In genomic region chr1:38860207-38860606, GRCm38 (mm10) we compare ENCODE assay signal across 21 mouse cellular contexts. TPM values are rescaled to one million over a fixed set of nuclear protein-coding genes. Genes with fewer than 3 reads are reported as not detected.
A peak's percentile ranks its signal among the peaks of the same experiment; 100 is the strongest.
DNase-seq lines count a peak whose midpoint lies in the region; ATAC-seq and TF ChIP-seq lines count a peak whose summit lies in the region.
"Had no signal": no experiment of that assay in that cellular context is flagged by ENCODE, and none has a peak within 500 bp of the region (broad histone marks: within the 10 kb centered on the region; RNA-seq: fewer than 3 reads in every experiment).

No protein-coding gene starts in this region.

- no peak for DNase-seq in forebrain, postnatal 0 days
- DNase-seq in midbrain, embryonic 11.5 days (ENCODE audit: low spot score, missing footprints): peak; percentile 49
- peak; percentile 39 for DNase-seq in MEL (ENCODE audit: low read depth, low spot score)
- DNase-seq in embryonic facial prominence, embryonic 10.5 days (ENCODE audit: low spot score): no peak
- DNase-seq in lung, postnatal 36 days: no peak
- DNase-seq: cerebellum, adult 11-12 months; cerebellum, postnatal 14 days; gastrocnemius, postnatal 14 days; heart, adult 11 months; heart, postnatal 36 days; kidney, adult 2 months; kidney, postnatal 10 days; thymus, postnatal 25 days had no signal

- H3K4me1 ChIP-seq in forebrain, embryonic 12.5 days: peaks cover 5% of the 10 kb centered on the region; the same call in 1 of the 2 replicates
- H3K4me1 ChIP-seq in forebrain, postnatal 0 days (ENCODE audit: insufficient read depth): no peaks in the 10 kb centered on the region
- H3K4me1 ChIP-seq in midbrain, embryonic 11.5 days (ENCODE audit: control insufficient read depth, insufficient read depth, low read length): no peaks in the 10 kb centered on the region
- H3K4me1 ChIP-seq in midbrain, embryonic 13.5 days (replicated peaks): peaks cover 9% of the 10 kb centered on the region
- H3K4me1 ChIP-seq in MEL (ENCODE audit: control insufficient read depth in 1 of 2, insufficient read depth in 2 of 2, low read length in 2 of 2): peaks cover 2 to 3% of the 10 kb centered on the region in 2 experiments; a peak in 3 of 4 replicates
- H3K4me1 ChIP-seq in embryonic facial prominence, embryonic 10.5 days: no peaks in the 10 kb centered on the region
- H3K4me1 ChIP-seq: embryonic facial prominence, embryonic 13.5 days; forebrain, embryonic 15.5 days; liver, embryonic 15.5 days; midbrain, embryonic 12.5 days had no signal

- no peak for ATAC-seq in forebrain, embryonic 12.5 days (ENCODE audit: low FRiP score)
- no peak for ATAC-seq in forebrain, postnatal 0 days
- ATAC-seq in midbrain, embryonic 11.5 days (ENCODE audit: low FRiP score): no peak
- ATAC-seq in midbrain, embryonic 13.5 days: no peak

- H3K9me3 ChIP-seq in forebrain, embryonic 12.5 days: no peaks in the 10 kb centered on the region
- no peaks in the 10 kb centered on the region for H3K9me3 ChIP-seq in forebrain, postnatal 0 days (ENCODE audit: low read length)
- no peaks in the 10 kb centered on the region for H3K9me3 ChIP-seq in midbrain, embryonic 11.5 days (ENCODE audit: control insufficient read depth, low read length)
- H3K9me3 ChIP-seq in midbrain, embryonic 13.5 days: no peaks in the 10 kb centered on the region
- no peaks in the 10 kb centered on the region for H3K9me3 ChIP-seq in MEL (replicated peaks; ENCODE audit: insufficient read depth, low read length)
- H3K9me3 ChIP-seq in embryonic facial prominence, embryonic 10.5 days: no peaks in the 10 kb centered on the region
- H3K9me3 ChIP-seq: embryonic facial prominence, embryonic 13.5 days; forebrain, embryonic 15.5 days; liver, embryonic 15.5 days; midbrain, embryonic 12.5 days had no signal

- TF ChIP-seq POLR2A in MEL (IDR thresholded peaks at IDR 0.05; ENCODE audit: control insufficient read depth in 1 of 2, insufficient read depth in 1 of 2, low read depth in 1 of 2, low read length in 2 of 2, poor library complexity in 1 of 2): no peak

- 0 out of 2 replicates have a peak overlapping the region, but pooled peaks have one; percentile 19 for H3K27ac ChIP-seq in forebrain, embryonic 12.5 days
- no peak overlapping the region for H3K27ac ChIP-seq in forebrain, postnatal 0 days (ENCODE audit: low read depth, low read length)
- H3K27ac ChIP-seq in midbrain, embryonic 11.5 days (ENCODE audit: low read depth, low read length): no peak overlapping the region
- H3K27ac ChIP-seq in midbrain, embryonic 13.5 days: no peak overlapping the region
- no peak overlapping the region for H3K27ac ChIP-seq in MEL (ENCODE audit: control insufficient read depth, low read depth, low read length)
- H3K27ac ChIP-seq in embryonic facial prominence, embryonic 10.5 days (replicated peaks): no peak overlapping the region
- H3K27ac ChIP-seq: embryonic facial prominence, embryonic 13.5 days; hindbrain, embryonic 14.5 days; left cerebral cortex, adult 2 months; liver, embryonic 15.5 days; midbrain, embryonic 12.5 days had no signal

- no peak for TF ChIP-seq RAD21 in MEL (IDR thresholded peaks at IDR 0.05; ENCODE audit: low read depth, low read length)

- no peak overlapping the region for H3K4me2 ChIP-seq in forebrain, embryonic 12.5 days
- no peak overlapping the region for H3K4me2 ChIP-seq in forebrain, postnatal 0 days (ENCODE audit: low read depth)
- no peak overlapping the region for H3K4me2 ChIP-seq in midbrain, embryonic 11.5 days
- no peak overlapping the region for H3K4me2 ChIP-seq in midbrain, embryonic 13.5 days (replicated peaks)
- H3K4me2 ChIP-seq: embryonic facial prominence, embryonic 13.5 days; forebrain, embryonic 15.5 days; hindbrain, embryonic 14.5 days; liver, embryonic 15.5 days; midbrain, embryonic 12.5 days had no signal

- H3K27me3 ChIP-seq in forebrain, embryonic 12.5 days: no peaks in the 10 kb centered on the region
- no peaks in the 10 kb centered on the region for H3K27me3 ChIP-seq in forebrain, postnatal 0 days (ENCODE audit: insufficient read depth, low read length)
- no peaks in the 10 kb centered on the region for H3K27me3 ChIP-seq in midbrain, embryonic 11.5 days (ENCODE audit: control insufficient read depth, insufficient read depth, low read length)
- 0 out of 2 replicates have a peak, but pooled peaks cover 2% of the 10 kb centered on the region for H3K27me3 ChIP-seq in midbrain, embryonic 13.5 days
- H3K27me3 ChIP-seq in MEL (ENCODE audit: control insufficient read depth in 1 of 2, insufficient read depth in 2 of 2, low read length in 2 of 2): no peaks in the 10 kb centered on the region
- no peaks in the 10 kb centered on the region; the same call in 1 of the 2 replicates for H3K27me3 ChIP-seq in embryonic facial prominence, embryonic 10.5 days (replicated peaks; ENCODE audit: low read depth, poor library complexity, severe bottlenecking)
- H3K27me3 ChIP-seq: embryonic facial prominence, embryonic 13.5 days; forebrain, embryonic 15.5 days; liver, embryonic 15.5 days; midbrain, embryonic 12.5 days had no signal

- H3K79me2 ChIP-seq in MEL (ENCODE audit: control insufficient read depth, insufficient read depth, low read length, poor library complexity): no peaks in the 10 kb centered on the region

- peaks cover 17% of the 10 kb centered on the region for H3K36me3 ChIP-seq in forebrain, embryonic 12.5 days (replicated peaks)
- peaks cover 17% of the 10 kb centered on the region for H3K36me3 ChIP-seq in forebrain, postnatal 0 days (ENCODE audit: insufficient read depth)
- peaks cover 2% of the 10 kb centered on the region; the same call in 1 of the 2 replicates for H3K36me3 ChIP-seq in midbrain, embryonic 11.5 days (ENCODE audit: control insufficient read depth, insufficient read depth, low read length)
- H3K36me3 ChIP-seq in midbrain, embryonic 13.5 days: peaks cover 23% of the 10 kb centered on the region
- H3K36me3 ChIP-seq in MEL (ENCODE audit: control insufficient read depth in 1 of 2, insufficient read depth in 2 of 2, low read length in 2 of 2): no peaks in the 10 kb centered on the region
- no peaks in the 10 kb centered on the region for H3K36me3 ChIP-seq in embryonic facial prominence, embryonic 10.5 days (replicated peaks)
- H3K36me3 ChIP-seq: liver, embryonic 15.5 days had no signal

- 90% methylated on average over 5 of the region's 5 CpGs for WGBS in forebrain, embryonic 12.5 days
- WGBS in forebrain, postnatal 0 days: 80% methylated on average over 5 of the region's 5 CpGs
- WGBS in midbrain, embryonic 11.5 days: 86% methylated on average over 5 of the region's 5 CpGs
- 87% methylated on average over 5 of the region's 5 CpGs for WGBS in midbrain, embryonic 13.5 days
- WGBS in embryonic facial prominence, embryonic 10.5 days: 87% methylated on average over 5 of the region's 5 CpGs

- no peak overlapping the region for H3K9ac ChIP-seq in forebrain, embryonic 12.5 days
- H3K9ac ChIP-seq in forebrain, postnatal 0 days: no peak overlapping the region
- no peak overlapping the region for H3K9ac ChIP-seq in midbrain, embryonic 11.5 days (ENCODE audit: low read length)
- H3K9ac ChIP-seq in midbrain, embryonic 13.5 days (replicated peaks): no peak overlapping the region
- no peak overlapping the region for H3K9ac ChIP-seq in MEL (ENCODE audit: control insufficient read depth, low read depth, low read length, poor library complexity, severe bottlenecking)
- H3K9ac ChIP-seq: embryonic facial prominence, embryonic 13.5 days; forebrain, embryonic 15.5 days; hindbrain, embryonic 14.5 days; liver, embryonic 15.5 days; midbrain, embryonic 12.5 days had no signal

- no peak for TF ChIP-seq EP300 in MEL (IDR thresholded peaks at IDR 0.05; ENCODE audit: low read depth in 1 of 2, low read length in 2 of 2)

- TF ChIP-seq CTCF in forebrain, postnatal 0 days (IDR thresholded peaks at IDR 0.05; ENCODE audit: low read depth): no peak
- TF ChIP-seq CTCF in MEL (IDR thresholded peaks at IDR 0.05 in 2 of 3, conservative IDR thresholded peaks at IDR 0.05 in 1 of 3; ENCODE audit: control insufficient read depth in 1 of 3, insufficient read depth in 1 of 3, low read depth in 2 of 3, low read length in 3 of 3, poor library complexity in 1 of 3, severe bottlenecking in 1 of 3): no peak

- no peak overlapping the region for H3K4me3 ChIP-seq in forebrain, embryonic 12.5 days (replicated peaks)
- H3K4me3 ChIP-seq in forebrain, postnatal 0 days (ENCODE audit: low read depth, low read length): no peak overlapping the region
- H3K4me3 ChIP-seq in midbrain, embryonic 11.5 days (ENCODE audit: low read depth, low read length): no peak overlapping the region
- H3K4me3 ChIP-seq in midbrain, embryonic 13.5 days (replicated peaks): no peak overlapping the region
- H3K4me3 ChIP-seq in MEL (ENCODE audit: control insufficient read depth in 1 of 2, insufficient read depth in 1 of 2, low read depth in 2 of 2, low read length in 2 of 2): no peak overlapping the region
- no peak overlapping the region for H3K4me3 ChIP-seq in embryonic facial prominence, embryonic 10.5 days
- H3K4me3 ChIP-seq: embryonic facial prominence, embryonic 13.5 days; forebrain, embryonic 15.5 days; left cerebral cortex, adult 2 months; liver, embryonic 15.5 days; midbrain, embryonic 12.5 days had no signal

RNA-seq across cellular contexts. Expression of gene Lonrf2, which starts 23.7 kb away (rescaled TPM):
- 6.0 and 6.1 TPM in 2 replicates for polyA plus RNA-seq in forebrain, embryonic 12.5 days (2016; fragmentation: Nextera tagmentation; extraction: Ambion mirVana)
- total RNA-seq in forebrain, postnatal 0 days (2014; rRNA removed): 103 and 143 TPM in 2 replicates
- polyA plus RNA-seq in forebrain, postnatal 0 days (2015; fragmentation: Nextera tagmentation; extraction: Ambion mirVana): 13.8 and 21.9 TPM in 2 replicates
- 4.2 TPM in 2 replicates for polyA plus RNA-seq in midbrain, embryonic 11.5 days (2014; fragmentation: Nextera tagmentation; extraction: Ambion mirVana)
- polyA plus RNA-seq in midbrain, embryonic 13.5 days (2015; fragmentation: Nextera tagmentation; extraction: Ambion mirVana): 12.5 and 14.1 TPM in 2 replicates
- not detected in 2 replicates for total RNA-seq in MEL (2012; rRNA removed)
- polyA plus RNA-seq in MEL (2012; ENCODE audit: insufficient read depth in 1 of 2, insufficient read length in 2 of 2, low read depth in 1 of 2, low replicate concordance in 2 of 2, missing spikeins in 1 of 2): not detected
- polyA plus RNA-seq in embryonic facial prominence, embryonic 10.5 days (2016; fragmentation: Nextera tagmentation; extraction: Ambion mirVana): 0.96 and 1.2 TPM in 2 replicates

RNA-seq across cellular contexts. Expression of gene Chst10, which starts 37.8 kb away (rescaled TPM):
- 27.8 and 29.4 TPM in 2 replicates for polyA plus RNA-seq in forebrain, embryonic 12.5 days (2016; fragmentation: Nextera tagmentation; extraction: Ambion mirVana)
- total RNA-seq in forebrain, postnatal 0 days (2014; rRNA removed): 79.3 and 85.2 TPM in 2 replicates
- 60.1 and 71.7 TPM in 2 replicates for polyA plus RNA-seq in forebrain, postnatal 0 days (2015; fragmentation: Nextera tagmentation; extraction: Ambion mirVana)
- 24.7 and 26.9 TPM in 2 replicates for polyA plus RNA-seq in midbrain, embryonic 11.5 days (2014; fragmentation: Nextera tagmentation; extraction: Ambion mirVana)
- 45.9 and 46.6 TPM in 2 replicates for polyA plus RNA-seq in midbrain, embryonic 13.5 days (2015; fragmentation: Nextera tagmentation; extraction: Ambion mirVana)
- total RNA-seq in MEL (2012; rRNA removed): 0.07 and 0.31 TPM in 2 replicates
- under 1 TPM in 1 of 2 experiments, not detected in 1; 0.43 TPM for polyA plus RNA-seq in MEL (2012; ENCODE audit: insufficient read depth in 1 of 2, insufficient read length in 2 of 2, low read depth in 1 of 2, low replicate concordance in 2 of 2, missing spikeins in 1 of 2)
- polyA plus RNA-seq in embryonic facial prominence, embryonic 10.5 days (2016; fragmentation: Nextera tagmentation; extraction: Ambion mirVana): 8.2 and 9.0 TPM in 2 replicates

Comparison
In these comparisons a context has a peak if more than half of its experiments do, and no peak if none do; other contexts are left out.
1. DNase-seq: peak in midbrain, embryonic 11.5 days (single experiment) and MEL (single experiment); none in forebrain, postnatal 0 days (single experiment), embryonic facial prominence, embryonic 10.5 days (single experiment) and lung, postnatal 36 days (single experiment).